ENCODE assay signal across 15 mouse cellular contexts in genomic region chr17:15807295-15807984, GRCm38 (mm10). TPM values are rescaled to one million over a fixed set of nuclear protein-coding genes. Genes with fewer than 3 reads are reported as not detected.
DNase-seq lines count a peak whose midpoint lies in the region; ATAC-seq and TF ChIP-seq lines count a peak whose summit lies in the region.
"Had no signal": no experiment of that assay in that cellular context is flagged by ENCODE, and none has a peak within 500 bp of the region (broad histone marks: within the 10 kb centered on the region; RNA-seq: fewer than 3 reads in every experiment).

No protein-coding gene starts in this region.

- H3K36me3 ChIP-seq in forebrain, embryonic 14.5 days (ENCODE audit: control insufficient read depth, insufficient read depth, low read length): peaks cover 18% of the 10 kb centered on the region
- peaks cover 22% of the 10 kb centered on the region for H3K36me3 ChIP-seq in forebrain, postnatal 0 days (ENCODE audit: insufficient read depth)
- H3K36me3 ChIP-seq in megakaryocyte, embryonic 14.5 days (replicated peaks; ENCODE audit: low read length): no peaks in the 10 kb centered on the region
- H3K36me3 ChIP-seq in limb, embryonic 11.5 days (ENCODE audit: control insufficient read depth, insufficient read depth, low read length): peaks cover 3% of the 10 kb centered on the region; the same call in 1 of the 2 replicates
- H3K36me3 ChIP-seq in stomach, postnatal 0 days (ENCODE audit: control insufficient read depth, insufficient read depth, low read length): peaks cover 7% of the 10 kb centered on the region; the same call in 1 of the 2 replicates

- peaks cover 16% of the 10 kb centered on the region for H3K4me1 ChIP-seq in forebrain, embryonic 14.5 days (ENCODE audit: control insufficient read depth, insufficient read depth, low read length)
- H3K4me1 ChIP-seq in forebrain, postnatal 0 days (ENCODE audit: insufficient read depth): no peaks in the 10 kb centered on the region; the same call in 1 of the 2 replicates
- no peaks in the 10 kb centered on the region for H3K4me1 ChIP-seq in megakaryocyte, embryonic 14.5 days
- peaks cover 22% of the 10 kb centered on the region for H3K4me1 ChIP-seq in limb, embryonic 11.5 days (ENCODE audit: control insufficient read depth, insufficient read depth, low read length)
- peaks cover 10% of the 10 kb centered on the region for H3K4me1 ChIP-seq in stomach, postnatal 0 days (replicated peaks; ENCODE audit: control insufficient read depth, insufficient read depth)

- no peak for DNase-seq in forebrain, embryonic 14.5 days (ENCODE audit: low spot score)
- no peak for DNase-seq in forebrain, postnatal 0 days
- DNase-seq in limb, embryonic 11.5 days (ENCODE audit: low spot score): no peak
- no peak for DNase-seq in stomach, postnatal 0 days (ENCODE audit: low spot score)
- no peak for DNase-seq in ovary, postnatal 36 days (ENCODE audit: low spot score)
- no peak for DNase-seq in neural tube, embryonic 10.5 days (ENCODE audit: extremely low spot score, low spot score)
- DNase-seq: cerebellum, adult 11 months; heart, postnatal 14 days; kidney, postnatal 25 days; layer of hippocampus, postnatal 36 days; lung, postnatal 10 days had no signal

- peak; percentile 11; the same call in 1 of the 2 replicates for ATAC-seq in forebrain, embryonic 14.5 days
- ATAC-seq in forebrain, postnatal 0 days: no peak
- ATAC-seq in megakaryocyte, adult 5-6 weeks (ENCODE audit: poor library complexity, severe bottlenecking): no peak
- ATAC-seq in limb, embryonic 11.5 days (ENCODE audit: insufficient number of reproducible peaks, low FRiP score, low TSS enrichment, low read depth): no peak
- no peak for ATAC-seq in stomach, postnatal 0 days (ENCODE audit: low FRiP score, low TSS enrichment)
- ATAC-seq: intestine, postnatal 0 days had no signal

- no peaks in the 10 kb centered on the region for H3K27me3 ChIP-seq in forebrain, embryonic 14.5 days (replicated peaks; ENCODE audit: control insufficient read depth, insufficient read depth, low read length)
- no peaks in the 10 kb centered on the region for H3K27me3 ChIP-seq in forebrain, postnatal 0 days (ENCODE audit: insufficient read depth, low read length)
- H3K27me3 ChIP-seq in megakaryocyte, embryonic 14.5 days (replicated peaks): peaks cover 11% of the 10 kb centered on the region
- H3K27me3 ChIP-seq in limb, embryonic 11.5 days (ENCODE audit: control insufficient read depth, insufficient read depth, low read length): no peaks in the 10 kb centered on the region
- H3K27me3 ChIP-seq in stomach, postnatal 0 days (ENCODE audit: control insufficient read depth, insufficient read depth, low read length): no peaks in the 10 kb centered on the region

- TF ChIP-seq CTCF in forebrain, postnatal 0 days (IDR thresholded peaks at IDR 0.05; ENCODE audit: low read depth): no peak
- no peak for TF ChIP-seq CTCF in stomach, postnatal 0 days (IDR thresholded peaks at IDR 0.05; ENCODE audit: low read depth)

- no peak overlapping the region for H3K9ac ChIP-seq in forebrain, embryonic 14.5 days (ENCODE audit: low read length)
- H3K9ac ChIP-seq in forebrain, postnatal 0 days: no peak overlapping the region
- H3K9ac ChIP-seq in limb, embryonic 11.5 days (ENCODE audit: low read length): no peak overlapping the region
- H3K9ac ChIP-seq in stomach, postnatal 0 days (ENCODE audit: low read length): no peak overlapping the region

- no peak overlapping the region for H3K4me3 ChIP-seq in forebrain, embryonic 14.5 days (ENCODE audit: low read depth, low read length)
- no peak overlapping the region for H3K4me3 ChIP-seq in forebrain, postnatal 0 days (ENCODE audit: low read depth, low read length)
- H3K4me3 ChIP-seq in megakaryocyte, embryonic 14.5 days (replicated peaks): peak overlapping the region; percentile 17
- H3K4me3 ChIP-seq in limb, embryonic 11.5 days (ENCODE audit: low read depth, low read length): no peak overlapping the region
- no peak overlapping the region for H3K4me3 ChIP-seq in stomach, postnatal 0 days (ENCODE audit: low read depth, low read length)

- no peak overlapping the region for H3K4me2 ChIP-seq in forebrain, embryonic 14.5 days (ENCODE audit: low read length)
- H3K4me2 ChIP-seq in forebrain, postnatal 0 days (ENCODE audit: low read depth): no peak overlapping the region
- no peak overlapping the region for H3K4me2 ChIP-seq in limb, embryonic 11.5 days (ENCODE audit: low read depth, severe bottlenecking)
- 0 out of 2 replicates have a peak overlapping the region, but pooled peaks have one; percentile 20 for H3K4me2 ChIP-seq in stomach, postnatal 0 days (replicated peaks; ENCODE audit: low read depth)

- no peak overlapping the region for H3K27ac ChIP-seq in forebrain, embryonic 14.5 days (ENCODE audit: low read depth, low read length)
- no peak overlapping the region for H3K27ac ChIP-seq in forebrain, postnatal 0 days (ENCODE audit: low read depth, low read length)
- peak overlapping the region; percentile 63 for H3K27ac ChIP-seq in limb, embryonic 11.5 days (replicated peaks; ENCODE audit: low read depth, low read length)
- H3K27ac ChIP-seq in stomach, postnatal 0 days (replicated peaks): no peak overlapping the region

- TF ChIP-seq EP300 in stomach, postnatal 0 days (optimal IDR thresholded peaks at IDR 0.05): no peak

- H3K9me3 ChIP-seq in forebrain, embryonic 14.5 days (replicated peaks; ENCODE audit: control insufficient read depth, low read length): no peaks in the 10 kb centered on the region
- no peaks in the 10 kb centered on the region for H3K9me3 ChIP-seq in forebrain, postnatal 0 days (ENCODE audit: low read length)
- H3K9me3 ChIP-seq in megakaryocyte, embryonic 14.5 days: 0 out of 2 replicates have a peak, but pooled peaks cover 1% of the 10 kb centered on the region
- no peaks in the 10 kb centered on the region for H3K9me3 ChIP-seq in limb, embryonic 11.5 days (ENCODE audit: control insufficient read depth, low read length)
- H3K9me3 ChIP-seq in stomach, postnatal 0 days (ENCODE audit: control insufficient read depth, low read length): no peaks in the 10 kb centered on the region

- WGBS in forebrain, embryonic 14.5 days: 90% methylated on average over 23 of the region's 23 CpGs
- WGBS in forebrain, postnatal 0 days: 90% methylated on average over 23 of the region's 23 CpGs
- 79% methylated on average over 23 of the region's 23 CpGs for WGBS in limb, embryonic 11.5 days
- WGBS in stomach, postnatal 0 days: 76% methylated on average over 23 of the region's 23 CpGs

RNA-seq across cellular contexts. Expression of gene Rgmb, which starts 23.4 kb away (rescaled TPM):
- polyA plus RNA-seq in forebrain, embryonic 14.5 days (2014; fragmentation: Nextera tagmentation; extraction: Ambion mirVana): 46.5 and 51.1 TPM in 2 replicates
- total RNA-seq in forebrain, postnatal 0 days (2014; rRNA removed): 64.7 and 81.4 TPM in 2 replicates
- 40.6 and 48.1 TPM in 2 replicates for polyA plus RNA-seq in forebrain, postnatal 0 days (2015; fragmentation: Nextera tagmentation; extraction: Ambion mirVana)
- polyA plus RNA-seq in megakaryocyte, embryonic 14.5 days (2012; ENCODE audit: insufficient read depth, low replicate concordance): 0.28 TPM in 1 of 2 replicates, not detected in the other
- 3.4 and 3.8 TPM in 2 replicates for total RNA-seq in megakaryocyte, adult 5-6 weeks (2015)
- total RNA-seq in megakaryocyte, adult 5-6 weeks (2017): 1.7 and 2.3 TPM in 2 replicates
- 19.4 and 21.8 TPM in 2 replicates for polyA plus RNA-seq in limb, embryonic 11.5 days (2014; fragmentation: Nextera tagmentation; extraction: Ambion mirVana)
- 33.0 and 41.1 TPM in 2 replicates for polyA plus RNA-seq in stomach, postnatal 0 days (2015; fragmentation: Nextera tagmentation; extraction: Ambion mirVana)
- total RNA-seq: granulocyte monocyte progenitor cell, adult 5-6 weeks had no signal

Comparison
In these comparisons a context has a peak if more than half of its experiments do, and no peak if none do; other contexts are left out.
1. RNA of gene Rgmb, which starts 23.4 kb away (polyA plus RNA-seq): 40.6 to 48.1 TPM in forebrain, postnatal 0 days, 46.5 to 51.1 TPM in forebrain, embryonic 14.5 days, 33.0 to 41.1 TPM in stomach, postnatal 0 days and 19.4 to 21.8 TPM in limb, embryonic 11.5 days; 0.28 TPM in megakaryocyte, embryonic 14.5 days; every median in the first group is over 10 times any median in the second.